Mouse (Mus musculus): ENCODE measurements around the gene Gm8220. TPM values are rescaled to one million over a fixed set of nuclear protein-coding genes. Genes with fewer than 3 reads are reported as not detected.
"Not testable (repeated sequence)": the region's sequence is repeated elsewhere in the genome, so short reads cannot be mapped to it uniquely, and the experiment has no call there.

The Gm8220 gene
- total RNA-seq (2014; fragmentation: Nextera tagmentation) (not detected in 2 replicates), total RNA-seq (2017) (0.76 TPM in 1 of 2 replicates, not detected in the other), polyA plus RNA-seq (2012) (not detected in 2 replicates)

DNA sequence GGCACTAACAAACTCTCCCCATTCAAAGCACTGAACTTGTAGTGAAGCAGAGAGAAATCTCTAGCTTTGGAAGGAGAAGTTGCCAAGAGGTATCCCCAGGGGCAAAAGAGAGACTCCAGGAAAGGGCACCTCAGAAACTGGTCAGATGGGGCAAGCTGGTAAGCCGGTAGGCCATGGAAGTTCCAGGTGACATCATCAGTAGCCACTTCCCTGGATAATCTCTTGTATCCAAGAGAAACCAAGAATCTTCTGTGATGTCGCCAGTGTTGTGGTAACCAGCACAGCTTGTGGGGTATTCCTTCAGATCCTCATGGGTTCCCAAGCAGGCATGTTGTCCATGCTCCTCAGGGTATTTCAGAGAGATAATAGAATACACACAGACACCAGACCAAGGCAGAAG, at the start of gene Gm8220:
TSS of gene Gm8220 (plus strand) at position 301 of the 400 bp plus-strand sequence.
- not testable (repeated sequence) for H3K27me3 ChIP-seq (ENCODE audit: insufficient read depth, low read length); DNase-seq (ENCODE audit: low spot score); H3K9me3 ChIP-seq (replicated peaks); H3K4me3 ChIP-seq (ENCODE audit: low read depth, low read length); H3K36me3 ChIP-seq (replicated peaks); H3K4me1 ChIP-seq (ENCODE audit: insufficient read depth, low read depth, low read length); ATAC-seq (ENCODE audit: extremely low read depth, insufficient number of reproducible peaks, low FRiP score, poor library complexity, severe bottlenecking)

DNA sequence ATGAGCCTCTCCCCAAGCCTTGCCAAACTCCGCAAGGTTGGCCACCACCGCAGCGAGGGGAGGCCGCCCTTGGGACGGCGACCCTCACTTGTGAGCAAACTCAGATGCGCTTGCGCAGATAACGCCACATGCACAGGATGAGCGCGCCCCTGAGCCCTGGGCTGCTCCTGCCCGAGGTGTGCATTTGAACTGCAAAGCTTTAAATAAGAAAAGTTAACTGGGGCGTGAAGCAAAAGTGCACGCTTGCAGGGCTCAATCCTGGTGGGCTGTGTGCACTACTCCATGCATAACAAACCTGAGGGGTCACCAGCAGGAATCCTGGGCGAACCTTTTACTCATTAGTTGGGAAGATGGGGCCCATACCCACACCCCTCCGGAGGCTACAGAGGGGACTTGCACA, 37.3 kb upstream of the Gm8220 start:
- H3K36me3 ChIP-seq (replicated peaks): no peaks in the 10 kb centered on the region
- H3K9me3 ChIP-seq (replicated peaks): peaks cover 31% of the 10 kb centered on the region
- H3K4me3 ChIP-seq (ENCODE audit: low read depth, low read length): no peak overlapping the region
- no peaks in the 10 kb centered on the region for H3K4me1 ChIP-seq (ENCODE audit: insufficient read depth, low read depth, low read length)
- ATAC-seq (ENCODE audit: extremely low read depth, insufficient number of reproducible peaks, low FRiP score, poor library complexity, severe bottlenecking) (no peak), DNase-seq (ENCODE audit: low spot score) (no peak)
- TF ChIP-seq TAL1 (conservative IDR thresholded peaks at IDR 0.05; ENCODE audit: low read depth, low read length): no peak
- no peak for TF ChIP-seq POLR2AphosphoS5 (IDR thresholded peaks at IDR 0.05; ENCODE audit: insufficient replicate concordance, low read depth, low read length)
- no peaks in the 10 kb centered on the region for H3K27me3 ChIP-seq (ENCODE audit: insufficient read depth, low read length)

DNA sequence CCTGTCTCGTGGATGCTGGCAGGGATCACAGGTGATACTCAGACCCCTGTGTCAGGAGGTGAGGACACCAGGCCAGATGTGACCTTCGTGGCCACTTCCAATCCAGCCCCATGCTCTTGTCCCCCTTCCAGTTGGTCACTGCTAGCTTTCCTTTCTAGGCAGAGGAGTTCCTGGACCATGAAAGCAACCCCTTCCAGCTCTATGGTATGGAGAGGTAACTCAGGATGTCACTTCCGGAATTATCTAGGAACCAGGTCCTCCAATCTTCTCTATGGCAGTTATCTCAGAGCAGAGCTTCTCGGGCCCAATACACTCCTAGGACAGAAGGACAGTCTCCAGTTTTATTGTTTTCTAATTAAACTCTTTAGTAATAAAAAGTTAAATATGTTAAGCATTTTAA, 26.7 kb downstream of the Gm8220 start:
- H3K4me3 ChIP-seq (ENCODE audit: low read depth, low read length); H3K9me3 ChIP-seq (replicated peaks); H3K36me3 ChIP-seq (replicated peaks); H3K4me1 ChIP-seq (ENCODE audit: insufficient read depth, low read depth, low read length); DNase-seq (ENCODE audit: low spot score); ATAC-seq (ENCODE audit: extremely low read depth, insufficient number of reproducible peaks, low FRiP score, poor library complexity, severe bottlenecking); H3K27me3 ChIP-seq (ENCODE audit: insufficient read depth, low read length): not testable (repeated sequence)

DNA sequence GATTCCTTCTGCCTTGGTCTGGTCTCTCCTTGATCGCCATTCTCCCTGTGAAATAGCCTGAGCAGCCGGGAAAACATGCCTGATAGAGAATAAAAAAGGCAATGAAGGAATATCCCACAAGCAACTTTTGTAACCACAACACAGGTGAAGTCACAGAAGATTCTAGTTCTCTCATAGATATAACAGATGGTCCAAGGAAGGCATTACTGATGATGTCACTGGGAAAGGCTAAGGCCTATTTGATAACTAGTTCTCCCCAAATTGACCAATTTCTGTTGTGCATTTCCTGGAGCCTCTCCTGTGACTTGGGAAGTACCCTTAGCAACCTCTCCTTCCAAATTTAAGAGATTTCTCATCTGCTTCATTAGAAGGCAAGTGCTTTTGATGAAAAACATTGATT, 53.1 kb downstream of the Gm8220 start, which contains the start of gene Gm5930:
TSS of gene Gm5930 (minus strand) at position 101 of the 400 bp plus-strand sequence.
- H3K27me3 ChIP-seq (ENCODE audit: insufficient read depth, low read length); H3K4me1 ChIP-seq (ENCODE audit: insufficient read depth, low read depth, low read length); H3K4me3 ChIP-seq (ENCODE audit: low read depth, low read length); ATAC-seq (ENCODE audit: extremely low read depth, insufficient number of reproducible peaks, low FRiP score, poor library complexity, severe bottlenecking); H3K9me3 ChIP-seq (replicated peaks); DNase-seq (ENCODE audit: low spot score); H3K36me3 ChIP-seq (replicated peaks): not testable (repeated sequence)

Other genes starting within 250 kb of the Gm8220 start
- not detected in 2 replicates for gene Ear2, start 182.9 kb upstream of the Gm8220 start, total RNA-seq (2014; fragmentation: Nextera tagmentation)
- 0.35 TPM in 1 of 2 replicates, not detected in the other for gene Ear2, start 182.9 kb upstream of the Gm8220 start, total RNA-seq (2017)
- gene Ear2, start 182.9 kb upstream of the Gm8220 start, polyA plus RNA-seq (2012): not detected in 2 replicates
- not detected in 2 replicates for gene Gm3327, start 161.7 kb upstream of the Gm8220 start, total RNA-seq (2014; fragmentation: Nextera tagmentation)
- gene Gm3327, start 161.7 kb upstream of the Gm8220 start, total RNA-seq (2017): 0.16 TPM in 1 of 2 replicates, not detected in the other
- gene Gm3327, start 161.7 kb upstream of the Gm8220 start, polyA plus RNA-seq (2012): not detected in 2 replicates
- not detected in 2 replicates for gene Gm8212, start 87.9 kb upstream of the Gm8220 start, total RNA-seq (2014; fragmentation: Nextera tagmentation)
- gene Gm8212, start 87.9 kb upstream of the Gm8220 start, total RNA-seq (2017): not detected in 2 replicates
- gene Gm8212, start 87.9 kb upstream of the Gm8220 start, polyA plus RNA-seq (2012): 0.03 TPM in 1 of 2 replicates, not detected in the other
- 3.3 and 4.9 TPM in 2 replicates for gene 4930503E14Rik, start 72.3 kb upstream of the Gm8220 start, total RNA-seq (2014; fragmentation: Nextera tagmentation)
- 0.93 and 1.1 TPM in 2 replicates for gene 4930503E14Rik, start 72.3 kb upstream of the Gm8220 start, total RNA-seq (2017)
- 0.17 TPM in 1 of 2 replicates, not detected in the other for gene 4930503E14Rik, start 72.3 kb upstream of the Gm8220 start, polyA plus RNA-seq (2012)
- gene Gm5930, start 53.0 kb downstream of the Gm8220 start, total RNA-seq (2014; fragmentation: Nextera tagmentation): 0.90 and 2.2 TPM in 2 replicates
- 0.35 and 0.71 TPM in 2 replicates for gene Gm5930, start 53.0 kb downstream of the Gm8220 start, total RNA-seq (2017)
- gene Gm5930, start 53.0 kb downstream of the Gm8220 start, polyA plus RNA-seq (2012): not detected in 2 replicates
- gene Gm8229, start 79.8 kb downstream of the Gm8220 start, total RNA-seq (2014; fragmentation: Nextera tagmentation): not detected in 2 replicates
- gene Gm8229, start 79.8 kb downstream of the Gm8220 start, total RNA-seq (2017): 0.11 and 0.17 TPM in 2 replicates
- not detected in 2 replicates for gene Gm8229, start 79.8 kb downstream of the Gm8220 start, polyA plus RNA-seq (2012)
- not detected in 2 replicates for gene Gm3371, start 125.1 kb downstream of the Gm8220 start, total RNA-seq (2014; fragmentation: Nextera tagmentation)
- gene Gm3371, start 125.1 kb downstream of the Gm8220 start, total RNA-seq (2017): not detected in 2 replicates
- gene Gm3371, start 125.1 kb downstream of the Gm8220 start, polyA plus RNA-seq (2012): not detected in 2 replicates
- not detected in 2 replicates for gene Gm8232, start 148.1 kb downstream of the Gm8220 start, total RNA-seq (2014; fragmentation: Nextera tagmentation)
- 0.11 TPM in 1 of 2 replicates, not detected in the other for gene Gm8232, start 148.1 kb downstream of the Gm8220 start, total RNA-seq (2017)
- not detected in 2 replicates for gene Gm8232, start 148.1 kb downstream of the Gm8220 start, polyA plus RNA-seq (2012)
- not detected in 2 replicates for gene BC061237, start 206.9 kb downstream of the Gm8220 start, total RNA-seq (2014; fragmentation: Nextera tagmentation)
- not detected in 2 replicates for gene BC061237, start 206.9 kb downstream of the Gm8220 start, total RNA-seq (2017)
- not detected in 2 replicates for gene BC061237, start 206.9 kb downstream of the Gm8220 start, polyA plus RNA-seq (2012)
- gene Gm17093, start 232.7 kb downstream of the Gm8220 start, total RNA-seq (2014; fragmentation: Nextera tagmentation): not detected in 2 replicates
- gene Gm17093, start 232.7 kb downstream of the Gm8220 start, total RNA-seq (2017): not detected in 2 replicates
- gene Gm17093, start 232.7 kb downstream of the Gm8220 start, polyA plus RNA-seq (2012): not detected in 2 replicates

Data from G1E (cell line).